Mouse (Mus musculus) liver, embryonic 16.5 days (tissue): ENCODE data around the gene Gm11595. TPM values are rescaled to one million over a fixed set of nuclear protein-coding genes. Genes with fewer than 3 reads are reported as not detected.
"Not testable (repeated sequence)": the region's sequence is repeated elsewhere in the genome, so short reads cannot be mapped to it uniquely, and the experiment has no call there.

Experiments used
- ATAC-seq: fragments of 200-750 bp; cut with Nextera tagmentation; 2 replicates; pipeline ENCODE4 v1.8.0; 2017; ENCODE audit warnings: low read depth, mild to moderate bottlenecking, moderate number of reproducible peaks, moderate library complexity
- H3K27ac ChIP-seq: fragments of 300-500 bp; sonication (generic); 2 replicates; pipeline ENCODE4 v1.5.1; 2014; ENCODE audit warnings: mild to moderate bottlenecking, low read length
- H3K27me3 ChIP-seq: fragments of 300-500 bp; sonication (generic); 2 replicates; pipeline ENCODE4 v1.6.1; 2014; ENCODE audit warnings: low read depth, low read length, mixed read lengths; ENCODE audit not compliant: control insufficient read depth, insufficient read depth
- H3K36me3 ChIP-seq: fragments of 300-500 bp; sonication (generic); 2 replicates; pipeline ENCODE4 v1.6.1; 2014; ENCODE audit warnings: mild to moderate bottlenecking; ENCODE audit not compliant: control insufficient read depth, insufficient read depth
- H3K4me1 ChIP-seq: fragments of 300-500 bp; sonication (generic); 2 replicates; pipeline ENCODE4 v1.6.1; 2014; ENCODE audit warnings: low read depth, low read length, mixed read lengths; ENCODE audit not compliant: control insufficient read depth
- H3K4me2 ChIP-seq: fragments of 300-500 bp; sonication (generic); 2 replicates; pipeline ENCODE4 v1.6.1; 2014; ENCODE audit warnings: low read depth, low read length, mixed read lengths
- H3K4me3 ChIP-seq: fragments of 300-500 bp; sonication (generic); 2 replicates; pipeline ENCODE4 v1.5.1; 2014; ENCODE audit warnings: low read depth, mild to moderate bottlenecking, low read length
- H3K9ac ChIP-seq: fragments of 300-500 bp; sonication (generic); 2 replicates; pipeline ENCODE4 v1.6.1; 2014; ENCODE audit warnings: low read depth, low read length
- H3K9me3 ChIP-seq: fragments of 300-500 bp; sonication (generic); replicated peaks from 2 replicates; pipeline ENCODE4 v1.6.1; 2016; ENCODE audit warnings: low read length; ENCODE audit not compliant: control insufficient read depth
- WGBS: fragments of 180-500 bp; shearing (Covaris S2); extraction: QIAGEN DNeasy Blood & Tissue Kit; methylation state at CpG from one replicate; pipeline ENCODE4 v1.1.7; 2014; ENCODE audit not compliant: insufficient replicate concordance; 5-methylcytosine and 5-hydroxymethylcytosine counted together
- polyA plus RNA-seq: library from polyadenylated mRNA; unstranded; fragments of >200 nt; fragmentation: Nextera tagmentation; extraction: Ambion mirVana; gene quantifications from 2 replicates; pipeline ENCODE4 v1.2.1, GENCODE M21; 2015

The Gm11595 gene
- not detected in 2 replicates for polyA plus RNA-seq

DNA sequence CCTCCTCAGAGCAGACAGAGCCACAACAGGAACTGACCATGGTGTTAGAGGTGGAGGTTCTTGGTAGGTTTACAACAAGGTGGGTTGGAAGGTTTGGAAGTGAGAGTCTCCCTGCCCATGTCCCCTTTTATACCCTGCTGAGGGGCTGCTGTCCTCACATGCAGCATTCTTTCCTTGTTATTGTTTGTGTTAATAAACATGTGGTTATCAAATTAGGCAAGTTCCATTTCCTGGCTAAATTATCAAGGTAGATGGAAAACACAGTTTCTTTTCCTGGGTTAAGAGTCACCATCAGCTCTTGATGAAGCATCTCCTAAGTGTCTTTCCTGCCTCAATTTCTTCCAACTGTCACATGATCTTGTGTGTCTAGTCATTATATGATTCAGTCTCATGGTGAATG lies at the start of gene Gm11595:
TSS of gene Gm11595 (minus strand) at position 101 of the 400 bp plus-strand sequence.
- H3K9me3 ChIP-seq, ATAC-seq, H3K4me3 ChIP-seq, H3K9ac ChIP-seq, H3K27ac ChIP-seq, H3K27me3 ChIP-seq, H3K36me3 ChIP-seq, H3K4me1 ChIP-seq, H3K4me2 ChIP-seq: not testable (repeated sequence)

- H3K27ac ChIP-seq, H3K4me3 ChIP-seq, H3K27me3 ChIP-seq, ATAC-seq, H3K36me3 ChIP-seq, H3K4me1 ChIP-seq, H3K4me2 ChIP-seq, H3K9me3 ChIP-seq, H3K9ac ChIP-seq: not testable (repeated sequence)
- 58% methylated on average over 2 of the region's 2 CpGs for WGBS
Observed at GRCm38 (mm10) chr11:99815566-99815965, 42.9 kb upstream of the Gm11595 start, which contains the start of gene Gm11564. Gm11564 (minus strand) TSS chr11:99815666.

- not testable (repeated sequence) for H3K4me3 ChIP-seq, H3K27ac ChIP-seq, H3K9ac ChIP-seq, H3K4me2 ChIP-seq, H3K9me3 ChIP-seq, ATAC-seq, H3K36me3 ChIP-seq, H3K27me3 ChIP-seq, H3K4me1 ChIP-seq
Observed at GRCm38 (mm10) chr11:99809792-99810191, 37.1 kb upstream of the Gm11595 start, which contains the start of gene Krtap4-13. Krtap4-13 (minus strand) TSS chr11:99809892.

DNA sequence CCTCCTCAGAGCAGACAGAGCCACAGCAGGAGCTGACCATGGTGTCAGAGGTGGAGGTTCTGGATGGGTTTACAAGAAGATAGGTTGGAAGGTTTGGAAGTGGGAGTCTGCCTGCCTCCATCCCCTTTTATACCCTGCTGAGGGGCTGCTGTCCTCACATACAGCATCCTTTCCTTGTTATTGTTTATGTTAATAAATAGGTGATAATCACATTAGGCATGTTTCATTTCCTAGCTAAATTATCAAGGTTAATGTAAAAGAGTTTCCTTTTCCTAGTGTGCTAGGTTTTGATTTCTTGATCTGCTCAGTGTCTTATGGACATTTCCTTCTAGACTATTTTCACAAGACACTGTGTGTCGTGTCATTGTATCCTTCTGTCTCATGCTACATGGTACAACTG lies 31.6 kb upstream of the Gm11595 start, which contains the start of gene Gm11554:
TSS of gene Gm11554 (minus strand) at position 101 of the 400 bp plus-strand sequence.
- not testable (repeated sequence) for H3K4me3 ChIP-seq, H3K4me2 ChIP-seq, H3K27ac ChIP-seq, H3K36me3 ChIP-seq, H3K9me3 ChIP-seq, H3K9ac ChIP-seq, ATAC-seq, H3K4me1 ChIP-seq, H3K27me3 ChIP-seq
- WGBS = no CpG with 5 or more reads among the region's 1 CpGs

DNA sequence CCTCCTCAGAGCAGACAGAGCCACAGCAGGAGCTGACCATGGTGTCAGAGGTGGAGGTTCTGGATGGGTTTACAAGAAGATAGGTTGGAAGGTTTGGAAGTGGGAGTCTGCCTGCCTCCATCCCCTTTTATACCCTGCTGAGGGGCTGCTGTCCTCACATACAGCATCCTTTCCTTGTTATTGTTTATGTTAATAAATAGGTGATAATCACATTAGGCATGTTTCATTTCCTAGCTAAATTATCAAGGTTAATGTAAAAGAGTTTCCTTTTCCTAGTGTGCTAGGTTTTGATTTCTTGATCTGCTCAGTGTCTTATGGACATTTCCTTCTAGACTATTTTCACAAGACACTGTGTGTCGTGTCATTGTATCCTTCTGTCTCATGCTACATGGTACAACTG lies 26.1 kb upstream of the Gm11595 start, which contains the start of gene Gm11569:
TSS of gene Gm11569 (minus strand) at position 101 of the 400 bp plus-strand sequence.
- H3K27me3 ChIP-seq, H3K9ac ChIP-seq, H3K4me1 ChIP-seq, H3K27ac ChIP-seq, ATAC-seq, H3K4me2 ChIP-seq, H3K9me3 ChIP-seq, H3K4me3 ChIP-seq, H3K36me3 ChIP-seq: not testable (repeated sequence)
- no CpG with 5 or more reads among the region's 1 CpGs for WGBS

GRCm38 (mm10) chr11:99793367-99793766 lies 20.7 kb upstream of the Gm11595 start, which contains the start of gene Gm11596:
Gm11596 (minus strand) TSS chr11:99793467.
- H3K27me3 ChIP-seq = no peaks in the 10 kb centered on the region
- WGBS = 50% methylated on average over 2 of the region's 2 CpGs
- no peaks in the 10 kb centered on the region for H3K9me3 ChIP-seq
- H3K9ac ChIP-seq = no peak within 1 kb of the TSS
- H3K4me2 ChIP-seq = no peak within 1 kb of the TSS
- no peak within 1 kb of the TSS for H3K4me3 ChIP-seq
- no peak within 1 kb of the TSS for H3K27ac ChIP-seq
- ATAC-seq = no peak
- no peaks in the 10 kb centered on the region for H3K36me3 ChIP-seq
- H3K4me1 ChIP-seq = no peaks in the 10 kb centered on the region

DNA sequence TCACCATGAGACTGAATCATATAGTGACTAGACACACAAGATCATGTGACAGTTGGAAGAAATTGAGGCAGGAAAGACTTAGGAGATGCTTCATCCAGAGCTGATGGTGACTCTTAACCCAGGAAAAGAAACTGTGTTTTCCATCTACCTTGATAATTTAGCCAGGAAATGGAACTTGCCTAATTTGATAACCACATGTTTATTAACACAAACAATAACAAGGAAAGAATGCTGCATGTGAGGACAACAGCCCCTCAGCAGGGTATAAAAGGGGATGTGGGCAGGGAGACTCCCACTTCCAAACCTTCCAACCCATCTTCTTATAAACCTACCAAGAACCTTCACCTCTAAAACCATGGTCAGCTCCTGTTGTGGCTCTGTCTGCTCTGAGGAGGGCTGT lies 12.2 kb upstream of the Gm11595 start, which contains the start of gene Krtap4-9:
TSS of gene Krtap4-9 (plus strand) at position 301 of the 400 bp plus-strand sequence.
- H3K27me3 ChIP-seq, H3K4me1 ChIP-seq, ATAC-seq, H3K27ac ChIP-seq, H3K9ac ChIP-seq, H3K9me3 ChIP-seq, H3K36me3 ChIP-seq, H3K4me3 ChIP-seq, H3K4me2 ChIP-seq: not testable (repeated sequence)

DNA sequence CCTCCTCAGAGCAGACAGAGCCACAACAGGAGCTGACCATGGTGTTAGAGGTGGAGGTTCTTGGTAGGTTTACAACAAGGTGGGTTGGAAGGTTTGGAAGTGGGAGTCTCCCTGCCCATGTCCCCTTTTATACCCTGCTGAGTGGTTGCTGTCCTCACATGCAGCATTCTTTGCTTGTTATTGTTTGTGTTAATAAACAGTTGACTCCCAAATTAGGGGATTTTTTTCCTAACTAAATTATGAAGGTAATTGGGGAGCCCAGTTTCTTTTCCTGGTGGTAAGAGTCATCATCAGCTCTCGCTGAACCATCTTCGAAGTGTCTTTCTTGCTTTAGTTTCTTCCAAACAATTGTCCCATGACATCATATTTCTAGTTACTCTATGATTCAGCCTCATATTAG lies 7.9 kb upstream of the Gm11595 start, which contains the start of gene Krtap4-8:
TSS of gene Krtap4-8 (minus strand) at position 101 of the 400 bp plus-strand sequence.
- Histone ChIP-seq H3K36me3 (no peaks in the 10 kb centered on the region), H3K4me1 (no peaks in the 10 kb centered on the region), H3K27ac (no peak within 1 kb of the TSS), H3K9ac (no peak within 1 kb of the TSS), H3K27me3 (no peaks in the 10 kb centered on the region), H3K4me3 (no peak within 1 kb of the TSS), H3K4me2 (no peak within 1 kb of the TSS), H3K9me3 (no peaks in the 10 kb centered on the region)
- WGBS = 63% methylated on average over 2 of the region's 2 CpGs
- no peak for ATAC-seq

DNA sequence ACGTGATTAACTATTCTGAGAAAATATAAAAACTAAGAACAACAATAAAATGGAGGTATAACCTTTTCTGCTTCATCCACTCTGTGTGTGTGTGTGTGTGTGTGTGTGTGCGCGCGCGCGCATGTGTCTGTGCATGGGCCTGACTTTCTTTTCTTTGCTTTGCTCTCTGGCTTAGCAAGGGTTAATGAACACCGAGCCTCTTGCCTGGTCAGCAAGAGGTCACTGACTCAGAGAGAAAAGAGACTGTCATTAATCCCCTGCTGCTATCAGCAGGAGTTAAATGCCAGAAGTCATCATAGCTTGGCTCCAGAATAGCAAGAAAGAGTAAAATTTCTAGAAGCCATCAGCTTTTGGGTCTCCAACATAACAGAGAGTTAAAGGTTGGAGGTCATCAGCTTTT lies 5.7 kb upstream of the Gm11595 start:
- no peak for ATAC-seq
- no peaks in the 10 kb centered on the region for H3K4me1 ChIP-seq
- H3K27ac ChIP-seq = no peak overlapping the region
- H3K9ac ChIP-seq = no peak overlapping the region
- 65% methylated on average over 7 of the region's 7 CpGs for WGBS
- H3K9me3 ChIP-seq = no peaks in the 10 kb centered on the region
- H3K4me3 ChIP-seq = no peak overlapping the region
- no peaks in the 10 kb centered on the region for H3K27me3 ChIP-seq
- H3K4me2 ChIP-seq = no peak overlapping the region
- no peaks in the 10 kb centered on the region for H3K36me3 ChIP-seq
